Mouse (Mus musculus): ENCODE measurements at regions not wholly inside any gene's neighbourhood (a gene's known extent, or its start where the extent isn't known, plus 50 kb on each side); places are given as distances from the start of the nearest gene placed in this dataset.

- DNase-seq (ENCODE audit: extremely low spot score in 1 of 2, low spot score in 1 of 2), result no peak
Measured at GRCm38 (mm10) chr4:58728641-58729040, 58.9 kb downstream of the Olfr267 start.

GRCm38 (mm10) chr4:58726424-58726823 lies 61.1 kb downstream of the Olfr267 start:
- no peak for DNase-seq (ENCODE audit: extremely low spot score in 1 of 2, low spot score in 1 of 2)

- DNase-seq (ENCODE audit: extremely low spot score in 1 of 2, low spot score in 1 of 2), result peak; percentile 5 to 12
Measured at GRCm38 (mm10) chr4:58722772-58723171, 64.7 kb downstream of the Olfr267 start.

GRCm38 (mm10) chr4:58720682-58721081 lies 66.8 kb downstream of the Olfr267 start:
- DNase-seq (ENCODE audit: extremely low spot score in 1 of 2, low spot score in 1 of 2), result peak in 1 of 2 experiments; percentile 3

- no peak for DNase-seq (ENCODE audit: extremely low spot score in 1 of 2, low spot score in 1 of 2)
Measured at GRCm38 (mm10) chr4:58716426-58716825, 71.1 kb downstream of the Olfr267 start.

- no peak for DNase-seq (ENCODE audit: extremely low spot score in 1 of 2, low spot score in 1 of 2)
Measured at GRCm38 (mm10) chr4:58715846-58716245, 71.7 kb downstream of the Olfr267 start.

GRCm38 (mm10) chr4:58714221-58714620 lies 73.3 kb downstream of the Olfr267 start:
- no peak for DNase-seq (ENCODE audit: extremely low spot score in 1 of 2, low spot score in 1 of 2)

GRCm38 (mm10) chr4:58712875-58713274 lies 74.6 kb downstream of the Olfr267 start:
- no peak for DNase-seq (ENCODE audit: extremely low spot score in 1 of 2, low spot score in 1 of 2)

- DNase-seq (ENCODE audit: extremely low spot score in 1 of 2, low spot score in 1 of 2), result no peak
Measured at GRCm38 (mm10) chr4:58712166-58712565, 75.3 kb downstream of the Olfr267 start.

- no peak for DNase-seq (ENCODE audit: extremely low spot score in 1 of 2, low spot score in 1 of 2)
Measured at GRCm38 (mm10) chr4:58699236-58699798, 88.2 kb downstream of the Olfr267 start.

- no peak for DNase-seq (ENCODE audit: extremely low spot score in 1 of 2, low spot score in 1 of 2)
Measured at GRCm38 (mm10) chr4:58698828-58699227, 88.7 kb downstream of the Olfr267 start.

GRCm38 (mm10) chr4:58696684-58697083 lies 90.8 kb downstream of the Olfr267 start:
- DNase-seq (ENCODE audit: extremely low spot score in 1 of 2, low spot score in 1 of 2), result no peak

GRCm38 (mm10) chr4:58695281-58695680 lies 92.2 kb downstream of the Olfr267 start:
- DNase-seq (ENCODE audit: extremely low spot score in 1 of 2, low spot score in 1 of 2), result peak in 1 of 2 experiments; percentile 6

- no peak for DNase-seq (ENCODE audit: extremely low spot score in 1 of 2, low spot score in 1 of 2)
Measured at GRCm38 (mm10) chr4:58693018-58693417, 94.5 kb downstream of the Olfr267 start.

GRCm38 (mm10) chr4:58681926-58682325 lies 105.6 kb downstream of the Olfr267 start:
- DNase-seq (ENCODE audit: extremely low spot score in 1 of 2, low spot score in 1 of 2), result no peak

- no peak for DNase-seq (ENCODE audit: extremely low spot score in 1 of 2, low spot score in 1 of 2)
Measured at GRCm38 (mm10) chr4:58677701-58678385, 109.7 kb downstream of the Olfr267 start.

GRCm38 (mm10) chr4:58671406-58672035 lies 116.0 kb downstream of the Olfr267 start:
- no peak for DNase-seq (ENCODE audit: extremely low spot score in 1 of 2, low spot score in 1 of 2)

GRCm38 (mm10) chr4:58670906-58671250 lies 116.6 kb downstream of the Olfr267 start:
- no peak for DNase-seq (ENCODE audit: extremely low spot score in 1 of 2, low spot score in 1 of 2)

GRCm38 (mm10) chr4:58670107-58670905 lies 116.6 kb upstream of the Lpar1 start:
- DNase-seq (ENCODE audit: extremely low spot score in 1 of 2, low spot score in 1 of 2), result no peak

- DNase-seq (ENCODE audit: extremely low spot score in 1 of 2, low spot score in 1 of 2), result no peak
Measured at GRCm38 (mm10) chr4:58668368-58669153, 114.9 kb upstream of the Lpar1 start.
